Mouse (Mus musculus): ENCODE measurements around the gene 4930451I11Rik.

The 4930451I11Rik gene

DNA sequence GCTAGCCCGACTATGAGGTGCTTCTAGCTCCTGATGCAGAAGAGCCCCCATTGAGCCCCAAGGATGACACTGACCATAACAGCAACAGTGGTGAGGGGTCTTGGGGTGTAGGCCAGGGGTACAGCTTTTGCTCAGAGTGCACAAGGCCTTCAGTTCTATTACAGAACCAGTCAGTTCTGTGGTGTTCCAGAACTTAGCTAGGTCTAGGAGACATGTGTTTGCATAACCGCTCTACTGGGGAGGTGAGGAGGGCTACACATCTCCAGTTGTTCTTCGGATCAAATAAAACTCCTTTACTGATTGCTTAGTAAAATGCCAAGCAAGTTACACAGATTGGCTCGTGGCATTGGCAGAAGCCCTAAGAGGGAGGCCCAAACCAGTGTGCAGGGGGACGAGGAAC is at the start of gene 4930451I11Rik:
Gene 4930451I11Rik (minus strand): TSS at position 101 of the 400 bp plus-strand sequence.
- DNase-seq = no peak

DNA sequence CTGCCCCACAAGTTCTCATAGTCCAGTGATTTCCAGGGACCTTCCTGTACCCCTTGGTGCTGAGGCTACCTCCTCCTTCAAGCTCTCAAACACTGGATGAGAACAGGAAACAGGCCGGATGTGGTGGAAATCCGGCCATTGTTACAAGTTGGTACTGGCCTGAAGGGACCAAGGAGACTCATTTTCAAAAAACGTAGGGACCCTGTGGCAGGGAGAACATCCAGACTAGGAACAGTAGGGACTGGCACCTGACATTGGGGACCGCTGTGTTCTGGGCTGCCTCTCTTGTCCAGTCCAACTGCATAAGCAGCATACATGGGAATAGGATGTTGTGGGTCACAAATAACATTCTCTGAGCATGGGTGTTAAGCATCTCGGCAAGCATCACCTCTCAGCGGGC is 49.6 kb upstream of the 4930451I11Rik start:
- peak; percentile 68 for DNase-seq

DNA sequence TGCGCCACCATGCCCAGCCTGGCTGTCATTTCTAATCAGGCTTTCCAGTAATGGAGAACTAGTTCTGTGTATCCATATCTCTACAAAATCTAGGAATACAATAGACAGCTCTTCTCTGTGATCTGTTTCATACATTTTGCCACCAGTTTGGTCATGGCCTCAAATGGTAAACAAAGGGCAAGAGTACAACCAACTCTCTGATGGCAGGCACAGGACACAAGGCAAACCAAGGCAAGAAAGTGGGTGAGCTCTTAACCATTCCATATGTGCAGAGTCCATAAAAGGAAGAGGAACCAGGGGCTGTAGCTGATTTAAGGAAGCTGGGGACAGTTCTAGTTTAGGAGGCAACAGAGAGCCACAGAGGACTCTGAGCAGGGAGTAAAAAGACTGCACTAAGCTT is 45.8 kb upstream of the 4930451I11Rik start:
- no peak for DNase-seq

DNA sequence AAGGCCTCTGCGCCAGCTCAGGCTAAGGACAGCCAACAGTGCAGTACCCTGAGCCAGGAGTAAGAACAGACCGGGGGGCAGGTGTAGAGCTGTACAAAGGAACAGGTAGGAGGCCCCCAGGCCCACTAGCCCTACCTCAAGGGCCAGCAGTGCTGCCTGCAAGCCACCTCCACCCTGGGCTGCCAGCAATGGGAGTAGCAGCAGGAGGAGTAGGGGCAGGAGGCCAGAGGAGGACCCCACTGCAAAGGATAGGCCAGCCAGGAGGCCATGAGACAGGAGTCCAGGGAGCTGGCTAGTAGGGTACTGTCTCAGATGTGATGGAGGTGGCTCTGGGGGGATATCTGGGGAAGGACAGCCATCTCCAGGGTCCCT is 39.1 kb upstream of the 4930451I11Rik start:
- DNase-seq = no peak

DNA sequence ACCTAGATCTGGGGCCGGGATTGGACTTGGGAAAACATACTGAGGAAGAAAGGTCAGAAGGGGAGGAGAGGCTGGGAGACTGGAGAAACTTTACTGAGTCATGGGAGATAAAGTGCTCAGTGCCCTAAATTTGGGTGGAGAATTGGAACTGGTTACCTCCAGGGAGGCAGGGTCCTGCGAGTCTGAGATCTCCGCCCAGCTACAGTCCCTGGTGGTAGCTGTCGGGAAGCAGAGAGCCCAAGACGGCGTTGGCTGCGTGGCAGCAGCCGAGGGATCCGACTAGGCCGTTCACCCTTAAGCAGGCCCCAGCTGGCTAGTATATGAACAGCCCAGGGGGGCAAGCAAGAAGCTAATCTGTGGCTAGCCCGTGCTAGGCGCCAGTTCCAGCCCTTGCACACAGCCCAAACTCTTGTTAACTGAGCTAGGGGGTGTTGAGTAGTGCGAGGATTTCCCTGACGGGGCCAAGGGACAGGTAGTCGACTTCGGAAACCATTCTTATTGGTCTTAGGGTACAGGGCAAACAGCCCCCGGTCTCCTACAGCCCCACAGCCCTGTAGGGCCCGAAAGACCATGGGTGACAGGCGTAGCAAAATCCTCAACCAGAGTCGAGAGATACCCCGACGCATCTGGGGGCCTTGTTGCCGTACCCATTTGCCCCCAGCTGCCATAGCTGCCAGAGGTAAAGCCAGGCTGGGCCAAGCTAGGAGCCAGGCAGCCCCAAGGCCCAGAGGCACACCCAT is 38.5 kb upstream of the 4930451I11Rik start:
- DNase-seq = no peak

DNA sequence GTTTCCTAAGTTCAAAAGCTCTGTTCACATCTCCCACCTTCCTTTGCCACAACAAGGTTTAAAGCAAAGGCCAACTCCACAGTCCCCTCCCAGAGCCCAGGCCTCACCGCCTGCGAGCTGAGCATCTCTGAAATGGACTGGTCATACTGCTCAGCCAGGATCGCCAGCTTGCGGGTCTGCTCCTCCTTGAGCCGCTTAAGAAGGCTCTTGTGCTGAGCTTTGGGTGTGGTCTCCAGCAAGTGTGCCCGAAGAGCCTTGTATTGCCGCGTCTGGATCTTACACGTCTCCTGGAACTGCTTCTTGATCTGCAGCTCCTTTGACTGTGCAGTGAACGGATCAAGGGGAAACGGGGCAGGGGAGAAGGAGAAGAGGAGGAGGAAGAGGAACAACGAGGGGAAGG is 36.6 kb upstream of the 4930451I11Rik start:
- no peak for DNase-seq

DNA sequence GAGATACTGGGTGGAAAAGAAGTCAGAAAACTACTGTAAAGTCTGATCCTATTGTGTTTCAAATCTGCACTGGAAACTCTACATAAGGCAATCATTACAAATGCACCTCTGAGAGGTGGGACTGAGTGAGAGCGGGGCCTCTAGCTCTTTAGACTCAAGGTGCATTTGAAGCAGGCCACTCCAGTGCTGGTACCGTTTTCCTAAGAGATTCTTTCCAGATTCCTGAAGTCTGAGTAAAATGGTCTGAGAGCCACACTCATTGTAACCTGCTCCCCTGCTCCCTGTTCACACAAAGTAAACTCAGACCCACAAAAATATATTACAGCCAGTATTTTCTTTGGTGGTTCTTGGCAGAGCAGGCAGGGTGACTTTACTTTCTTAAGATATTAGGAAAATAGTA is 36.1 kb upstream of the 4930451I11Rik start:
- DNase-seq = no peak

DNA sequence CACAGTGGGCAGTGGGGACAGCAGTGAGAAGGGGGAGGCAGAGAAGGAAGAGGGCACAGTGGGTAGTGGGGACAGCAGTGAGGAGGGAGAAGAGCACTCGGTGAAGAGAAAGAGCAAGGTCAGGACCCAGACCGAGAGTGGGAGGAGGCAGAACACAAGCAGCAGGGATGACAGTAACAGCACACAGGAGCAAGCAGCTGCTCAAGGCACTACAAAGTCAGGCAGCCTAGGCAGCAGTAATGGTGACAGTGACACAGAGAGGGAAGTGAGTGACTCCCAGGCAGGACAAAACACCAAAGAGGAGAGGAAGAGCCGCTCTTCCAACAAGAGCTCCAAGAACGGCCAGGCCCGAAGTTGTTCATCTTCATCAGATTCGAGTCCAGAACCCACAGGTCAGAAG is 32.4 kb upstream of the 4930451I11Rik start:
- no peak for DNase-seq

DNA sequence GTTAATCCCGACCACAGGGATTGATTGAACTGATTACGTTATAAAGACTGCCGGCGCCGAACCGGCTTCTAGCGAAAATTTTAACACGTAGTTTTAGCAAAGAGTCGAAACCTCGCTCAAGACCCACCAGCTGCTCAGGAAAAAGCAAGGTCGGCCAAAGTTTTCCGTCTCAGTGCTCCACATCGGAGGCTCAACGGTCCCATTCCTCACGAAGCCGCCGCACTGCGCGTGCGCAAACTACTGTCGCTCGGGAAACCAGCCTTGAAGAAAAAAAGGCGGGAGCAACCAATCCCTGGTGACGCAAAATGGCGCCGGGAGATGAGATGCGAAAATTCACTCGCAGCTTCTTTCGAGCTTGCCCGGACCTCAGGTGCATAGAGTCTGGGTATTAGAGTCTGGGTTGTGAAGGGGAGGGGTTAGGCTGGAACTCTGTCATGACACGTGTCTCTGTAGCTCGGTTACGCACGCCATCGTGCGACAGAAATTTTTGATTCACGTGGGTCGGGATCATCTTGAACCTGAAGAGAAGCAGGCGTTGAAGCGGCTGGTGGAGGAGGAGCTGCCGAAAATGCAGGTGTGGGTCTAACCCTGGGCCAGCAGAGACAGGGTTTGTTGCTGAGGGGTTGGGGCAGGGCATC is 30.8 kb upstream of the 4930451I11Rik start, which contains the start of gene Ino80e:
Gene Ino80e (minus strand): TSS at position 231 of the 638 bp plus-strand sequence.
- DNase-seq = peak; percentile 96

DNA sequence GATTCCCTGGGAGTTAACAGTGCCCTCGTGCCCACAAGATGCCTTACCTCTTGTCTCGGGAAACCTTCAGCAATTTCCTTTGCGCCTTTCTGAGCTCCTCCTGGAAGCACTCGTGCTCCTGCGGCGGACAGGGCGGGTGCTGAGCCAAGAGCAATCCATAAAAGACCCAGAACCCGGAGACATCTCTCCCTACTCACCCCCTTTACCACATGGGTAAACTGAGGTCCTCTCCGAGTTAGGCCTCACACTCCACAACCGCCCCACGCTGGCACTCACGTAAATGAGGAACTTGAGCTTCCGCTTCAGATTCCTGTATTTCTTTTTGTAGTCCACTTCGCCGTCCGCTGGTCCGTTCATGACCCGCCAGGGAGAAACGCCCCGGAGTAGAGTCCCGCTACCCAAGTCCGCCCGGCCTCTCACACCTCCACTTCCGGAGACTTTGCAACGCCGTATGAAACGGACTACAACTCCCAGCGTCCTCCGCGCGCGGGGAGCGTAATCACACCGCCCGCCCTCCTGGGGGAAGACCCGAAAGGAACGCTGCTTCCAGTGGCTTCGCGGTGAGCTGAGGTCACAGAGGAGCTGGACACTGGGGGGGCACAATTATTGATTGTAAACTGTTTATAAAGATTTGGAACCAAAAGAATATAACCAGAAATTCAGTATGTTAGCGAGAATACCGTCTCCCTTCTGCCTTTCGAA is 30.1 kb upstream of the 4930451I11Rik start, which contains the start of gene Hirip3:
Gene Hirip3 (plus strand): TSS at position 544 of the 702 bp plus-strand sequence.
- DNase-seq = peak; percentile 96

DNA sequence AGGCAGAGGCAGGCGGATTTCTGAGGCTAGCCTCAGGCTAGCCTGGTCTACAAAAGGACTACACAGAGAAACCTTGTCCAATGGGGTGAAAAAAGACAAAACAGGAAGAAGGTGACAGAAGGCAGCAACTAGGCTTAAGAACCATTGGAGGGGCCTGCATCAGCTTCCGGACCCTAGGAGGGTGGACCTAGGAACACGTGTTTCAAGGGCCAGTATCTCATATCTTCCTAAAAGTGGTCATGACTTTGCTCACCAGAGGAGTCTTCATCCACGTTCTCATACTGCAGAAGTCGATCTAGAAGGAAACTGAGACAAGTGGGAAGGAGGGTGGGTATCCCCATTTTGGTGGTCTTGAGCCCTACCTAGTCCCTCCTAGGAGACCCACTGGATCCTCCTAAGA is 29.5 kb upstream of the 4930451I11Rik start:
- no peak for DNase-seq

DNA sequence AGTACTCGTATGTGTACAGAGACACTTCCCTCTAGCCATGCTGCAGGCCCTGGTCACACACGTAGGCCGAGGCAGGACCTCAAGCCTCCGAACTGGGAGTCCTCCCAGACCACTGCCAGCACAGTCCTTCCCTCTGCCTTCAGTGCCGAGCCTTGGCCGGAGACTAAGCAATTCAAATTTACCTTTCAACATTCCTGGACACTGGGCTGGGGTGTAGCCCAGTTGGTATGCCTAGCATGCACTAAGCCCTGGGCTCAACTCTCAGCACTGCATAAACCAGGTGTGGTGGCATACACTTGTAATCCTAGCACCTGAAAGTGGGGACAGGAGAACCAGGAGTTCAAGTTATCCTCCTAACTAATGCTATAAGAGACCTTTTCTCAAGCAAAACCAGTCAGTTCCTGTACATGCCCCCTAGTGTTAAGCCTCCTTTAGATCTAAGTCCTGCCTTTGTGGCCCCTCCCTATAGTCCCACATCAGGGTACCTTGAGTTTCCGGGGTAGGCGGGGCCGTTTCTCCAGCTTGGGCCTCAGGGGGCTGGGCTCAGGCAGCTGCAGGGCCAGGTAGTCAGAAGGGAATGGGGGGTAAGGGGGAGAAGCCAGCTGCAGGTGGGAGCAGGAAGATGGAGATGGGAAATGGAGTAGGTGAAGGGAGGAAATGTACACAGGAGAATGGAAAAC is 25.4 kb upstream of the 4930451I11Rik start:
- no peak for DNase-seq

DNA sequence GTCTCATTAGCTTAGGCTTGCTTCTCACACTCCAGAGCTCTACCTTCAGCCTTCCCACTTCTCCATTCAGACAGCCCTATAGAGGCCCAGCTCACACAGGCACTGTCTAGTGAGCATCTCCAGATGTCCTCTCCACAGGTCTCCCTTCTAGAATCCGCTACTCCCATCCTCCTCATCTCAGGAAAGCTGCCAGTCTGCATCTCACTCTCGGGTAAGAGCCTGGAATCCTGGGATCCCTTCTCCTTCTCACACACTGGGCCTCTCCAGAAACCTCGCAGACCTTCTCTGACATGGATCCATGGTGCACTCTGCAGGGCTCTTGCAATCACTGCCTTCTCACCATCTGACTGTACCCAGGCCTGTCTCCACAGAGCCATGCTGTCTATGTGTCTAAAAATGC is 24.2 kb upstream of the 4930451I11Rik start:
- DNase-seq = no peak

DNA sequence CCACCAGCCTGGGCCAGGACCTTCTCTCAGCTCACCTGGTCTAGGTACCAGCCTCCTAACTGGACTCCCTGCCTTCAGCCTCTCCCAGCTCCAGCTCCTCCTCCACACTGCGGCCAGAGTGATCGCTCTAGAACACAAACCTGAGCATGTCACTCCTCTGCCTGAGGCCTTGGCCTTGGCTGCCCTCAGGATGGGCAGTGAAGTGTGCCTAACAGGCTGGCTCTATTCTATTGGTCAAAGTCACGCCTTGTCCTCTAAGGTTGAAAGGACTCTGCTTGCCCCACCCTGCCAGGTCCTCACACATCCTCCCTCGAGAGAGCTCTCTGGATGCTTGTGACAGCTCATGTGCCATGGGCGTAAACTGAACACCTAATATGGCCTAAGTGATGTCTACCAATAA is 22.0 kb upstream of the 4930451I11Rik start:
- DNase-seq = peak; percentile 77

DNA sequence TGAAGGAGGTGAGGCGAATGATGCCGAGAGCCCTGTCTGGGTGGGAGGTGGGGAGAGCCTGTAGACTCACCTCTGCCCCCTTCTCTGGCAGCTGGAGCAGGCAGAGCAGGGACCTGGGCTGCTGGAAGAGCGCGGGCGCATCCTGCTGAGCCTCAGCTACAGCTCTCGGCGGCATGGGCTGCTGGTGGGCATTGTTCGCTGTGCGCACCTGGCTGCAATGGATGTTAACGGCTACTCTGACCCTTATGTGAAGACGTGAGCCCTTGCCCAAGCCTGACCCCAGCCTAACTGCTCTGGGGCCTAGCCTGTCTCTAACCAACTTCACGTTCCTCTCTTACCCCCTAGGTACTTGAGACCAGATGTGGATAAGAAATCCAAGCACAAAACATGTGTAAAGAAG is 19.8 kb upstream of the 4930451I11Rik start:
- DNase-seq = no peak

DNA sequence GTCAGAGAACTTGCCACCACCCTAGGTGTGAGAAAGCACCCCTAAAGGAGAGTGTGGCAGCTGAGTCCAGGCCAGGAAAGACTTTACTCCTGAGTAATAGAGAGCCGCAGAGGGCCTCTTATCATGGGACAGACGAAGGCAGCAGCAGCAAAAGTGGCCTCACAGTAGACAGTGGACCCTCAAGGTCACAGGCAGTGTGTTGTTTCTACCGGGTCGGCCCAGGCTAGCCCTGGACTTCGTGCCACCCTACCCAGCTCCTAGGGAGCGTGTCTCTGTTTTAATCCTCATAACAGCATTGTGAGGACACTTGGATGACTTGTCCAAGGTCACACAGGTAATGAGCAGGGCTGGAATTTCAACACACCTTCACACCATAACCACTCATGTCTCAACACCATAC is 18.7 kb upstream of the 4930451I11Rik start:
- DNase-seq = no peak

DNA sequence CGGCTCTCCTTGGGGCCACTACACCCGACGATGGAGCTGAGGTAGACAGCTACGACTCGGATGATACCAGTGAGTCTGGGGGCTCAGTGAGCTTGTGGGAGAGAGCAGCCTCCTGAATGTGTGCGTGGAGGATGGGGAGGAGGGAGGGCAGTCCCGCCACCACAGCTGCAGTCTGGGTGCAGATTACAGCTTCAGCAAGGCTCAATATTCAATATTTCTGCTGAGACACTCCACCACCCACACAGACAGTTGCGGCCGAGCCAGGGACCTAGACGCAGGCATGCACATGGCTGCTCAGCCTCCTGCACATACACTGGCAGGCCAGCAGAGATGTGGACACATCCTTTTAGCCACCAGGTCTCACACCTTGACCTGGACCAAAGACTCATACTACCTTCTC is 17.4 kb upstream of the 4930451I11Rik start:
- no peak for DNase-seq

DNA sequence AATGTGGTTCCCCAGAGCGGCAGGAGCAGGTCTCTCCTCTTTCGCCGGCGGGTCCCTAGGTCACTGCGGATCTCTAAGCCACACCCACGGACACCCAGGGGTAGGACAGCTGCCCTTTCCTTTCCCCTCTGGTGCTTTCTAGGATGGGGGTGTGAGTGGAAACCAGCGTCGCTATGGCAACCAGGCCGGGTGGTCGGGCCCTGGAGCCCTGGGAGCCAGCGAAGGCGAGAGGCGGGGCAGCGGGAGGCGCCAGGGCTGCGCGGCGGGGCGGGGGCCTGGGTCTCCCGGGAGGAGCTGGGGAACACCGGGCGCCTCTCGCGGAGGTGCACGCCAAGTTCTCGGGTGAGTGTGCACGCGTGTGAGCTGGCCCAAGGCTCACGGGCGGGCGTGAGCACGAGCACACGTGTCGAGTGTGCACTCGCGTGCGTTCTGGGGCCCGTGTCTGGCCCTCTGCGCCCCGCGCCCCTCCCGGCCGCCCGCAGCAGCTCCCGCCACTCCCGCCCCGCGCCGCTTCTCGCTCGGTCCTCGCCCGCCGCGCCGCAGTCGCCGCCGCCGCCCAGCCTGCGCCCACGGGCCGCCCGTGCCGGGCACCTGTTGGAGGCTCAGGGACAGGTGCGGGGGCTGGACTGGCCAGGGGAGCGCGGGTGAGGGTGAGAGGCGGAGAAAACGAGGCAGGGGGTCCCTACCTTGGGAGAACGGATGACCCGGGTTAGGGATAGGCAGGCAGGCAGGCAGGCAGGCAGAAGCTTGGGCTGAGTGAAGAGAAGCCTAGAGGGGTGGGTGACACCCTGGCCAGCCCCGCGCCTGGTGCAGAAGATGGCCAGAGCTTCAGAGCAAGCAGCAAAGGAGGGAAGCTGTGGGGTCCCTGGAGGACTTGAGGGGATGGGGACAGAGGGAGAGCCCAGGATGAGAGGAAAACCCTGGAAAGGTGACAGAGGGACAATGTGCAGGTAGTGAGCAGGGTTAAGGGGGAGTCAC is 16.3 kb upstream of the 4930451I11Rik start:
- no peak for DNase-seq

DNA sequence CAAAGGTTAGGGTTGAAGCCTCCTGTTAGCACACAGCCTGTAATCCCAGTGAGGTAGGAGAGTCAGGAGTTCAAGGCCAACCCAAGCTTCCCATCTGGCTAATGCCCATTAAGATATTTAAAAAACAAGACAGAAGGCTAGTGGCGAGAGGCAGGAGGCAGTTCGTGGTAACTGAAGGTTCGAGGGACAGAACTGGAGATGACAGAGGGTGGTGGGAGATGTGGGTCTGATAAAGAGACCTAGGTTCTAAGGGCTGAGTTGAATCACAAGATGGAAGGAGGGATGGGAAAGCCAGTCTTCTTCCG is 15.6 kb upstream of the 4930451I11Rik start, which contains the start of gene Doc2a:
Gene Doc2a (plus strand): TSS at position 301 of the 305 bp plus-strand sequence.
- no peak for DNase-seq

DNA sequence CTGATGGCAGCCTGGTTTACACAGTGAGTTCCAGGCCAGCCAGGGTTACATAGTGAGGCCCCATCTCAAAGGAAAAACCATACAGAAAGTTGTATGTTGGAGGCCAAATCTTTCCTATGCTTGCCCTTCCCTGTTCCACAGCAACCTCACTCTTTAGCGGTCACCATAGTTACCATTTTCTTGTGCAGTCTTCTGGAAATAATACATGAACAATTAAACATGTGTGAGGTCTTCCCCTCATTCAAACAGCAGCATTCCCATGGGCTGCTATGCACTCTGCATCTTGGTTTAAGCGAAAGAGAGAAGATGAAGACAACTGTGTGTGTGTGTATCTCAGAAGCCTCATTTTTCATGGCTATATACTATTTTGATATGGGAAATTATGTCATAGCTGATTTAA is 14.1 kb upstream of the 4930451I11Rik start:
- no peak for DNase-seq

DNA sequence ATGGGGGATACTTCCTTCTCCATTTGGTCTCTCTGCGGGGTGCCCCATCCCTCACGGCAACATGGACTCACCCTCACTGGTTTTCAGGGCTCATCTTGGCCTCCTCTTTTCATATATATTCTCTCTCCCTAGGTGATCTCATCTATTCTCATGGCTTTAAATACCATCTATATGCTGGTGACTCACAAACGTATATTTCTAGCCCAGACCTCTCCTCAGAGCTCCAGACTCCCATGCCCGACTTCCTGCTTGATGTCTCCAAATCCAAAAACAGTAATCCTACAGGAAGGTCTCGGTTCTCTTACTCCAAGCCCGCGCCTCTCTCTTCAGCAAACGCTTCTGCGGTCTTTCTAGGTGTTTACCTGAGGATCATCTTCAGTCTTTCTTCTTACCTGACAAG is 11.8 kb upstream of the 4930451I11Rik start:
- DNase-seq = no peak

DNA sequence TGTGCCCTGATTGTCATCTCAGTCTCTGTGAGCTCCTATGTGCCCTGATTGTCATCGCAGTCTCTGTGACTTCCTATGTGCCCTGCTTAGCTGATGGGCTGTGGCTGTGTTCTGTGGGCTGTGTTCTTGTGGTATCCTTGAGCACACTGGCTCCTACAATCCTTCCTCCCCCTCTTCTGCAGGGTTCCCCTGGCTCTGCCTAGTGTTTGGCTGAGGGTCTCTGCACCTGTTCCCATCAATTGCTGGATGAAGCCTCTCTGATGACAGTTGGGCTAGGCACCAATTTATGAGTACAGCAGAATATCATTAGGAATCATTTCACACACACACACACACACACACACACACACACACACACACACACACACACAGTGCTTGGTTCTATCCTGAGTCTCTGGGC is 1.9 kb upstream of the 4930451I11Rik start:
- no peak for DNase-seq

All from kidney, postnatal 14 days (tissue).